Mouse (Mus musculus) liver, postnatal 0 days (tissue): ENCODE results near the gene D430041D05Rik.

Experiments
- CTCF ChIP-seq: sonication (generic); IDR thresholded peaks from 2 replicates; pipeline ENCODE4 v1.5.1; 2016; ENCODE audit warnings: antibody characterized with exemption, low read depth
- EP300 ChIP-seq: IDR thresholded peaks from 2 replicates; pipeline ENCODE4 v1.6.1; 2016; ENCODE audit warnings: antibody characterized with exemption, low read depth, mild to moderate bottlenecking

- no peak for TF ChIP-seq CTCF
- TF ChIP-seq EP300, result no peak
These were observed 157.5 kb downstream of the D430041D05Rik start for GRCm38 (mm10) chr2:104253341-104253740.
